Mouse (Mus musculus) retina, postnatal 7 days (tissue): ENCODE data around the gene Yeats2.
A peak's percentile ranks its signal among the peaks of the same experiment; 100 is the strongest.
"Not testable (repeated sequence)": the region's sequence is repeated elsewhere in the genome, so short reads cannot be mapped to it uniquely, and the experiment has no call there.

Experiments used
- DNase-seq: peaks from one replicate; pipeline ENCODE4 v3.0.0-alpha.2; 2012; ENCODE audit warnings: low read depth, low spot score

Yeats2 gene

GRCm38 (mm10) chr16:20140772-20141531, at the start of gene Yeats2:
Gene Yeats2, plus strand, starts transcription at chr16:20141063.
- peak; percentile 66 for DNase-seq

GRCm38 (mm10) chr16:20095966-20096365, 44.9 kb upstream of the Yeats2 start:
- DNase-seq: no peak

GRCm38 (mm10) chr16:20097069-20097710, 43.7 kb upstream of the Yeats2 start, which contains the start of gene Klhl24:
Gene Klhl24, plus strand, starts transcription at chr16:20097542.
- DNase-seq: peak; percentile 91

DNA sequence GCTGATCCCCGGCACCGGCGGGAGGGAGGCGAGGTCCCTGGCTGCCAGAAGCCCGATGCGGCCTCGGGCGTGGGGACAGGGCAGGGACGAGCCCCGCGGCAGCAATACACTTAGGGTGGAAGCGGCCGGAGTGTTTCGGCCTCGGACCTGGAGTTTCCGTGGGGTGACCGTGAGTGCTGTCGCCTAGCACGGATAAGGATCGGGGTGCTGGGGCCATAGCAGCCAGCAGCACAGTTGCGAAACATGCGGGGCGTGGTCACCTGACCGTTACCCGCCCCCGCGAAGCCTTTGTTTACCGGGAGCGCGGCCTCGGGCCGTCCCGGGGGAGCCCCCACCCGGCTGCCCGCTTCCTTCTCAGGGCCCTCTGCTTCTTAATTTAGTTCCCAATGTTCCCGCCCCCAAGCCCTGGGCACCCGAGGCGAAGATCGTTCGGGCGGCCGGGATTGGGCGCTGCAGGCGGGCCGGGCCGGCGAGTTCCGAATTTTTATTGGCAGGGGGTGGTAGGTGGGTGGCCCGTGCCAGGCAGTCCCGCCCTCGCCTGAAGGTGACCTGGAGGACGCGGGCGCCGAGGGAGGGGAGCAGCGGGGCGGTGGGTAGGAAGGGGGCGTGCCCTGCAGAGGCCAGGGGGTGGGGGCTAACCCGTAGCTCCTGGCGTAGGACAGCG, 43.0 kb upstream of the Yeats2 start:
- peak; percentile 71 for DNase-seq

DNA sequence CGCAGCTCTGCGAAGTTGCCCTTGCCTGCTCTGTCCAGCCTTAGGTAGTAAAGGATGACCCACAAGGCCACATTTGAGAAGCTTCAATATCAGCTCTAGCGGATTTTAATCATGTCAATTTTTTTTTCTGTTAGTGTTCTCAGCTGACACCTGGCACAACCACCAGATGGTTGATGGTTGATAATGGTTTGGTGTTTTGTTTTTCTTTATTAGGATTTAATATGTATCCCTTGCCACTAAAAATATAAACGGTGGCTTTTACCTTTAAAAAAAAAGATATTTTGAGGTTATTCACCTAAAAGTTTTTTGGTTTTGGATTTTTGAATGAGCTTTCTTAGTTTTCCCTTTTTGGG, 42.5 kb upstream of the Yeats2 start:
- no peak for DNase-seq

- no peak for DNase-seq
Measured at GRCm38 (mm10) chr16:20098866-20099629, 41.8 kb upstream of the Yeats2 start.

GRCm38 (mm10) chr16:20106996-20107395, 33.9 kb upstream of the Yeats2 start:
- DNase-seq: no peak

GRCm38 (mm10) chr16:20108961-20109360, 31.9 kb upstream of the Yeats2 start:
- no peak for DNase-seq

DNA sequence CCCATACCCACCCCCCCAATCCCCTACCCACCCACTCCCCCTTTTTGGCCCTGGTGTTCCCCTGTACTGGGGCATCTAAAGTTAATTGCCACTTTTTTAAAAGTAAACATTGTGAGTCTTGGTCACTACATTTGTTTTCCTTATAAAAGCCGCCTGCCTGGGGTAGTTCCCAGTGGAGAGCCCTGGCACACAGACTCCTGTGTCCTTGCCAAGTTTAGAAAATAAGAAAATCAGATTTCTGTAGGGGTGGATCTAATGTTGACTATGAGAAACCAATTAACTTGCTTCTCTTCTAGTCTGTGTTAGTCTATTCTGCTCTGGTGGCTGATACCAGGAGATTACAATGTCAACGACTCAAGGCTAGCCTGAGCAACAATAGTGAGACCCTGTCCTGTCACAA, 28.2 kb upstream of the Yeats2 start:
- DNase-seq: no peak

- DNase-seq: no peak
Measured at GRCm38 (mm10) chr16:20116069-20116468, 24.8 kb upstream of the Yeats2 start.

DNA sequence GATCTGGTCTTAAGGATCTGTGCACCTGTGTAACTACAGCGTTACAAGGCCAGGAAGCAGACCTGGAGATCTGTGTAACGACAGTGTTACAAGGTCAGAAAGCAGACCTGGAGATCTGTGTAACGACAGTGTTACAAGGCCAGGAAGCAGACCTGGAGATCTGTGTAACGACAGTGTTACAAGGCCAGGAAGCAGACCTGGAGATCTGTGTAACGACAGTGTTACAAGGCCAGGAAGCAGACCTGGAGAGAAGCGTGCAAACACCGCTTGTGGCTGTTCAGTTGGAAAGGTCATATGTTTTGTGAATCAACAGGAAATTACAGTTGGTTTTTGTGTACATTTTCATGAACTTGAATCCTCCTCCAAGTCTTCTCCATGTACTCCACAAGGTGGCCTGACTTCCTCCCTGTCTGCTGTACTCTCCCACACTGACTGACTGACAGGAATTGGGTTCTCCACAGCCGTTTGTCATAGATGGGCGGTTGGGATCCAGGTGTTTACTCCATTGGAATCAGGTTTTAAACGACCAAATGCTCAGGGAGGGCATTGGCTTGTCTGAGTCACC, 14.5 kb upstream of the Yeats2 start:
- DNase-seq: not testable (repeated sequence)

DNA sequence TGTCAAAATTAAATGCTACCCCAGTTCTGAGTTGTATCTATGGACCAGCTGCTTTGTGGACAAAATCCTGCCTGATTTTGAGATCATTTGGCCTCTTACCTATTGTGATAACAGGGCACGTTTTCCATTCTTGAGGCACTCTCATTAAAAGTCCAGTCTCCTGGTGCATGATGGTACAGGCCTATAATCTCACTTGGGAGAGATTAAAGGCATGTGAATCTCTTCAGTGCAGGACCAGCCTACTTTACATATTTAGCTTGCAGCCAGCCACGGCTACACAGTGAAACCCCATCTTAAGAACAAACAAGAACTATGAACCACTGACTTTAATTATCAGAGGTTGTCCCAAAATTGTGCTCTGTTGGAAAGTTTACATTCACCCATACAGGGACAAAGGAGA, 10.5 kb upstream of the Yeats2 start:
- no peak for DNase-seq

GRCm38 (mm10) chr16:20144568-20144967, 3.7 kb downstream of the Yeats2 start:
- DNase-seq: no peak

- DNase-seq: no peak
Measured at GRCm38 (mm10) chr16:20151991-20152390, 11.1 kb downstream of the Yeats2 start.

- no peak for DNase-seq
Measured at GRCm38 (mm10) chr16:20153742-20154141, 12.9 kb downstream of the Yeats2 start.

DNA sequence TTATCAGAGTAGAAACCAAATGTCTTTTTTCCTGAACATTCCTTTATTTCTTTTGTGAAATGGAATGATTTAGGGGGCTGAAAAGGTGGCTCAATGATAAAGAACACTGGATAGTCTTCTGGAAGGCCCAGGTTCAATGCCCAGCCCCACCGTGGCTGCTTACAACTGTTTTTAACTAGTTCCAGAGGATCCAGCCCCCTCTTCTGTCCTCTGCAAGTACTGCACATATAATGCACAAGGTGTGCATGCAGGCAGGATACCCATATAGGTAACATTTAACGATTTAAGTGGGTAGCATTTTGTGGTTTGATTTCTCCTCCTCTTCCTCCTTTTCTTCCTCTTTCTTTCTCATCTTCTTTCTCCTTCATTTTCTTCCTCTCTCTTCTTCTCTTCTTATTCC, 19.3 kb downstream of the Yeats2 start:
- no peak for DNase-seq

GRCm38 (mm10) chr16:20169071-20169470, 28.2 kb downstream of the Yeats2 start:
- no peak for DNase-seq

DNA sequence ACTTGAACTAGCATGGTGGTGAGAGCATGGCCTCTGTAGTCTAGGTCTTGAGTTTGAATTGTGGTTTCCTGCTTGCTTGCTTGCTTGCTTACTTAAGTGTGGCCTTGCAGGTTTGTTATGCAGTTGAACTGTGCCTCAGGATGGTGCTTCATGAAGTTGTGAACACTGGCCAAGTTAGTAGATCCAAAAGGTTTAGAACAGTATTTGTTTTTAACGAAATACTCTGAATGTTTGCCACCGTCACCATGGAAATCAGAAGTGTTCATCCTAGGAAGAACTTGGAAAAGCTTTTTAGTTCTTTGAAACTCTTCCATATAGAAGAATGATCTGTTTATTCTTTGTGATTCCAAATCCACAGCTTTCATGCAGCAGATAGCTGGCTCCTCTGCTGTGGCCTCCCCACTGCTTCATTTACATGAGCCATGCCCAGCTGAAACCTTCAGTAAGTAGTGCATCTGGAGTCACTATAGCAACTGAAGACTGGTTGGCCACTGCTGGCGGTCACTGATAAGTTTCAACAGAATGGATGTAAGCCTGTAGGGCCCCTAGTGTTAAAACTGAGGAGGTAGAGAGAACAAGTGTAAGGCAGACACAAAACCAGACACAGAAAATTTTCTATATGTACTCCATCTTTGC, 28.7 kb downstream of the Yeats2 start:
- no peak for DNase-seq

DNA sequence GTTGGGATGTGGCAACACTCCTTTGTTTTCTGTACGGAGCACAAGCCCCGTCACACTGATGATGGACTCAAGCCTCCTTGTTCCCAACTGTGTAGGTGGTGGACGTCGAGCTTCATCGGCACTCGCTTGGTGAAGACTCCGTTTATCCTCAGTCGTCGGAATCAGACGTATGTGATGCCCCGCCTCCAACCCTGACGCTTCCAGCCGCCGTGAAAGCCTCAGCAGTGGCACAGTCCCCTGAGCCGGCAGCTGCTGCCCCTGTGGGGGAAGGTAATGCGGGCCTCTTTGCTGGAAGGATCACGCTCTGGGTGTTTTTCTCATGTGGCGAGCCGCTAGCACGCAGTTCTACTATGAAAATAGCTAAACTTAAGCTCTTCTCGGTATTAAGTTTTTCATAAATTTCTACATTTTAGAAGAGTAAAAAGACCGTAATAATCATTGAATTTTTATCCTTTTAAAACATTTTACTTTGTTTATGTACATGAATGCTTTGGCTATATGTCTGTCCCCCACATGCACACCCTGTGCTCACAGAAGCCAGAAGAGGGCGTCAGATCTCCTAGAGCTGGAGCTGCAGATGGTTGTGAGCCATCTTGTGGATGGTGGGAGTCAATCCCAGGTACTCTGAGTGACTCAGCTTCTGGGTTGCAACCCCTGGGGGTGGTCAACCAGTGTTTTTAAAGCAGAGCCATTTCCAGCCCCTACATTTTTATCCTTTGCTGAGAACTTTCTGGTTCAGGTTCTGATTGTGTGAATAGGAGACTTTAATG, 38.7 kb downstream of the Yeats2 start:
- no peak for DNase-seq

DNA sequence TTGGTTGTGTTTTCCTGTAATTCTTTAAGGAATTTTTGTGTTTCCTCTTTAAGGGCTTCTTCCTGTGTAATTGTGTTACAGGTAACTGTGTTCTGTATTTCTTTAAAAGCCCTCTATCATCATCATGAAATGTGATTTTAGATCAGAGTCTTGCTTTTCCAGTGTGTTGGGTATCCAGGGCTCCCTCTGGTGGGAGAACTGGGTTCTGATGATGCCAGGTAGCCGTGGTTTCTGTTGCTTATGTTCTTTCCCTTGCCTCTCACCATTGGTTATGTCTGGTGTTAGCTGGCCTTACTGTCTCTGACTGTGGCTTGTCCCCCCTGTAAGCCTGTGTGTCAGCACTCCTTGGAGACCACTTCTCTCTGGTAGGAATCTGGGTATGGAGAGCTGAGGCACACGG, 44.5 kb downstream of the Yeats2 start:
- peak; percentile 20 for DNase-seq
